Mouse (Mus musculus): ENCODE measurements at regions not wholly inside any gene's neighbourhood (a gene's known extent, or its start where the extent isn't known, plus 50 kb on each side); places are given as distances from the start of the nearest gene placed in this dataset.

DNA sequence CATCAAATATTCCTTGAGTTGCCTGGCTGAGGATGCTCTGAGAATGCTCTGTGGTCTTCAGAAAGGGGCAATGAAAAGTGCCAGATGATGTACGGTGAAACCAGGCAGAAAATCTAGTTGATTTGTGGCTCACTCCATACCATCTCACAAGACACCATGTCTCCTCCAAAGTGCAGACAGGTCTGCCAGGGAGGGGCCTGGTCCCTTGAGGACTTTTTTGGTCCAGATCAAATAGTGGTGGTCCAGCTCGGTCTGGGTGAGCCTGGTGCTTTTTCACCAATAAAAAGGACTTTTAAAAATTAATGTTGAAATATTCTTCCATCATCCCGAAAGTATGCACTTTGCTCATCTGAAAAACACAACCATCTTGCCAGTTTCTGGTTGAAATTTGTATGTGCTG, 224.2 kb downstream of the Cog6 start:
- Histone ChIP-seq H3K36me3 (ENCODE audit: insufficient read depth, low read length) (no peaks in the 10 kb centered on the region), H3K4me3 (replicated peaks; ENCODE audit: low read length) (no peak overlapping the region), H3K9me3 (ENCODE audit: low read length) (no peaks in the 10 kb centered on the region), H3K4me1 (replicated peaks; ENCODE audit: low read depth, low read length) (no peaks in the 10 kb centered on the region), H3K27me3 (ENCODE audit: insufficient read depth, low read length) (no peaks in the 10 kb centered on the region)
- TF ChIP-seq NANOG (IDR thresholded peaks at IDR 0.05; ENCODE audit: borderline replicate concordance, low read length) (no peak), POU5F1 (IDR thresholded peaks at IDR 0.05; ENCODE audit: borderline replicate concordance, low read length) (no peak), CTCF (conservative IDR thresholded peaks at IDR 0.05; ENCODE audit: low read length) (no peak)

DNA sequence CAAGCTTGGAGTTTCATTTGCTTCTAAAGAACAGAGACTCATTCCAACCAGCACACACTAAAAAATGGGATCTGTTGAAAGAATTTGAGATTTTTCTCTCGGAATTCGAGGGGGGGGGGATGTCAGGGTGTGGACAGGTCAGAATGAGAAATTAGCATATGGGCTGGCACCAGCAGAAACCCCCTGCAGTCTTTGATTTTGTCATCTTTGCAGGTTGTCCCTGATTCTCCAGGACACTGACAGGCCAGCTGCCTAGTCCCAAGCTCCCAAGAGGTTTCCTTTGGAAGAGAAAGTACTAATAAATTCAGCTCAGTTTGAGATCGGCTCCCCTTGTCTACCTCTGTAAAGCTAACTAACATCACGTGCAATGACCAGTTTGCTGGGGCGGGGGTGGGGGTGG, 224.9 kb downstream of the Cog6 start:
- H3K9me3 ChIP-seq (ENCODE audit: low read length): no peaks in the 10 kb centered on the region
- no peaks in the 10 kb centered on the region for H3K4me1 ChIP-seq (replicated peaks; ENCODE audit: low read depth, low read length)
- no peaks in the 10 kb centered on the region for H3K36me3 ChIP-seq (ENCODE audit: insufficient read depth, low read length)
- TF ChIP-seq POU5F1 (IDR thresholded peaks at IDR 0.05; ENCODE audit: borderline replicate concordance, low read length): no peak
- no peak for TF ChIP-seq CTCF (conservative IDR thresholded peaks at IDR 0.05; ENCODE audit: low read length)
- no peak for TF ChIP-seq NANOG (IDR thresholded peaks at IDR 0.05; ENCODE audit: borderline replicate concordance, low read length)
- no peak overlapping the region for H3K4me3 ChIP-seq (replicated peaks; ENCODE audit: low read length)
- H3K27me3 ChIP-seq (ENCODE audit: insufficient read depth, low read length): no peaks in the 10 kb centered on the region

GRCm38 (mm10) chr3:52790942-52791341, 226.1 kb downstream of the Cog6 start:
- Histone ChIP-seq H3K36me3 (ENCODE audit: insufficient read depth, low read length) (no peaks in the 10 kb centered on the region), H3K9me3 (ENCODE audit: low read length) (no peaks in the 10 kb centered on the region), H3K4me1 (replicated peaks; ENCODE audit: low read depth, low read length) (no peaks in the 10 kb centered on the region), H3K27me3 (ENCODE audit: insufficient read depth, low read length) (no peaks in the 10 kb centered on the region), H3K4me3 (replicated peaks; ENCODE audit: low read length) (no peak overlapping the region)
- TF ChIP-seq NANOG (IDR thresholded peaks at IDR 0.05; ENCODE audit: borderline replicate concordance, low read length): no peak
- TF ChIP-seq CTCF (conservative IDR thresholded peaks at IDR 0.05; ENCODE audit: low read length): no peak
- TF ChIP-seq POU5F1 (IDR thresholded peaks at IDR 0.05; ENCODE audit: borderline replicate concordance, low read length): no peak

DNA sequence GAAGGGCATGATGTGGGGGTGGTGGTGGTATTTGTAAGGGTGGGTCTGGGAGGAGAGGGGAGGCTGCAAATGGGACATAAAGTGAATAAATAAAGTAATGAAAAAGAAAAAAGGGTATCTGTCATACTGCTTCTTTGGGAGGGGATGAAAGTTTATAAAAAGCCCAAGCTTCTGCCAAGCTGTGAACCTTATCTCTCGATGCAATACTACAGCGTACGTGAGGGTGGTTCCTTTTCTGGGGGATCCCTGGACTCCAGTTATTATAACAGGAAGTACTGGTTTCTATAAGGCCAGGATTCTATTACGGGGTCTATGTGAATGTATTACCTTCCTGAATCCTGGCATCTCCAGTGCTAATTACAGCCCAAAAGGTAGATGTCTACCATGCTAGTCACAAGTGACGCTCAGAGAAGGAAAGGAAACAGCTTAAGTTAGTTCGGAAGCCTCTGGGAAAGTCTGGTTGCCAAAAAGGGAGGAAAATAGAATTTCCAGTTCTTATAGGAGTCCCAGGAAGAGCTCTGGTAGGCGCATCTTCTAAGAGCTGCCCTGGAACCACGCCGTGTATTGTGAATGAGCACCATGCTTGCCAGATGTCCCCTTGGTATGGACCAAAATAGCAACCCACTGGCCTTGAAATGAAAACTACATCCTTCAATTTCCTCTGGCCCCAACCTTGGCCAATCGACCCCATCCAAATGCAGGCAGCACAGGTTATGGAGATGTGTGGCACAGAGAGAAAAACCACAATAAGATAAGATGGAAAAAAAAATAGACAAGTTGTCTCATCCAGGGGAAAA, 228.9 kb downstream of the Cog6 start:
- Histone ChIP-seq H3K4me3 (replicated peaks; ENCODE audit: low read length) (no peak overlapping the region), H3K9me3 (ENCODE audit: low read length) (no peaks in the 10 kb centered on the region), H3K36me3 (ENCODE audit: insufficient read depth, low read length) (no peaks in the 10 kb centered on the region), H3K27me3 (ENCODE audit: insufficient read depth, low read length) (no peaks in the 10 kb centered on the region), H3K4me1 (replicated peaks; ENCODE audit: low read depth, low read length) (no peaks in the 10 kb centered on the region)
- TF ChIP-seq CTCF (conservative IDR thresholded peaks at IDR 0.05; ENCODE audit: low read length) (no peak), NANOG (IDR thresholded peaks at IDR 0.05; ENCODE audit: borderline replicate concordance, low read length) (no peak), POU5F1 (IDR thresholded peaks at IDR 0.05; ENCODE audit: borderline replicate concordance, low read length) (no peak)

DNA sequence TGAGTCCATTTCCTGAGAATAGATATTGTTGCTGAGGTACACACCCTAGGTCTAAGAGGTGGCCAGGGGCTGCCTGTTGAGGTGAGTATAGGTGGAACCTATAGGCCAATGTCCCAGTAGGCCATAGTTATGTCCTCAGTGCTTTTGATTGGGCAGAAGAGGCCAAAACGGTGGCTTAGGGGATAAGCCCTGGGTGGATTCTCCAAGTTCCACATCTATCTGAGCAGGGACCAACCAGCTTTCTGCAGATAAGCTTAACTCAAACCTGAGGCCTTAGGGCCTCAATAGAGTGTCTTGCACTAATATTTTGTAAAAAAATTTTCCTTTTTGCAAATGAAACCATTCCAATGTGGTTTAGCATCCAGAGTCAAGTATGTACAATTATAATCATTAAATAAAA, 231.4 kb downstream of the Cog6 start:
- no peaks in the 10 kb centered on the region for H3K4me1 ChIP-seq (replicated peaks; ENCODE audit: low read depth, low read length)
- TF ChIP-seq NANOG (IDR thresholded peaks at IDR 0.05; ENCODE audit: borderline replicate concordance, low read length) (no peak), CTCF (conservative IDR thresholded peaks at IDR 0.05; ENCODE audit: low read length) (no peak), POU5F1 (IDR thresholded peaks at IDR 0.05; ENCODE audit: borderline replicate concordance, low read length) (no peak)
- no peaks in the 10 kb centered on the region for H3K36me3 ChIP-seq (ENCODE audit: insufficient read depth, low read length)
- H3K9me3 ChIP-seq (ENCODE audit: low read length): no peaks in the 10 kb centered on the region
- no peaks in the 10 kb centered on the region for H3K27me3 ChIP-seq (ENCODE audit: insufficient read depth, low read length)
- no peak overlapping the region for H3K4me3 ChIP-seq (replicated peaks; ENCODE audit: low read length)

DNA sequence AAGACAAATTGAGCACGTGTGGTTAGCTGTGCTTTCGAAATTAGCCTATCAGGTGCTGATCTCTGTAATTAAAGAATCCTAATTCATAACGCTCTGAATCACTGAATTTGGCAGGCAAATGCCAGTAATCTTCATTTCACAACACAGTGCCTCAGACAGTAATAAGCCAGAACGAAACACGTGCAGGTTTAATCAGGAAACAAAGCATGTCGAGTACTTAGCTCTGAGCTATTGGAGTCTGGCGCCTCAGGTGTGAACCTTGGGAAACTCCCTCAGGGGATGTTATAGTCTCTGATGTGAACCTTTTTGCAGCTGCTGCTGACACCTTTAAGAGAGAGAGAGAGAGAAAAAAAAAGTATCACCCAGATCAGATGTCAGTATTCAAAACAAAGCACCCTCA, 232.6 kb downstream of the Cog6 start:
- Histone ChIP-seq H3K36me3 (ENCODE audit: insufficient read depth, low read length) (no peaks in the 10 kb centered on the region), H3K4me3 (replicated peaks; ENCODE audit: low read length) (no peak overlapping the region), H3K27me3 (ENCODE audit: insufficient read depth, low read length) (no peaks in the 10 kb centered on the region), H3K4me1 (replicated peaks; ENCODE audit: low read depth, low read length) (no peaks in the 10 kb centered on the region), H3K9me3 (ENCODE audit: low read length) (no peaks in the 10 kb centered on the region)
- TF ChIP-seq CTCF (conservative IDR thresholded peaks at IDR 0.05; ENCODE audit: low read length) (no peak), POU5F1 (IDR thresholded peaks at IDR 0.05; ENCODE audit: borderline replicate concordance, low read length) (no peak), NANOG (IDR thresholded peaks at IDR 0.05; ENCODE audit: borderline replicate concordance, low read length) (no peak)

- Histone ChIP-seq H3K27me3 (ENCODE audit: insufficient read depth, low read length) (no peaks in the 10 kb centered on the region), H3K36me3 (ENCODE audit: insufficient read depth, low read length) (no peaks in the 10 kb centered on the region), H3K4me1 (replicated peaks; ENCODE audit: low read depth, low read length) (no peaks in the 10 kb centered on the region), H3K4me3 (replicated peaks; ENCODE audit: low read length) (no peak overlapping the region), H3K9me3 (ENCODE audit: low read length) (no peaks in the 10 kb centered on the region)
- TF ChIP-seq NANOG (IDR thresholded peaks at IDR 0.05; ENCODE audit: borderline replicate concordance, low read length): no peak
- TF ChIP-seq CTCF (conservative IDR thresholded peaks at IDR 0.05; ENCODE audit: low read length): no peak
- TF ChIP-seq POU5F1 (IDR thresholded peaks at IDR 0.05; ENCODE audit: borderline replicate concordance, low read length): no peak
Observed at GRCm38 (mm10) chr3:52782576-52782975, 234.5 kb downstream of the Cog6 start.

GRCm38 (mm10) chr3:52781521-52781920, 235.5 kb downstream of the Cog6 start:
- H3K27me3 ChIP-seq (ENCODE audit: insufficient read depth, low read length): no peaks in the 10 kb centered on the region
- H3K9me3 ChIP-seq (ENCODE audit: low read length): no peaks in the 10 kb centered on the region
- TF ChIP-seq NANOG (IDR thresholded peaks at IDR 0.05; ENCODE audit: borderline replicate concordance, low read length) (no peak), CTCF (conservative IDR thresholded peaks at IDR 0.05; ENCODE audit: low read length) (no peak), POU5F1 (IDR thresholded peaks at IDR 0.05; ENCODE audit: borderline replicate concordance, low read length) (no peak)
- H3K4me1 ChIP-seq (replicated peaks; ENCODE audit: low read depth, low read length): no peaks in the 10 kb centered on the region
- no peaks in the 10 kb centered on the region for H3K36me3 ChIP-seq (ENCODE audit: insufficient read depth, low read length)
- H3K4me3 ChIP-seq (replicated peaks; ENCODE audit: low read length): no peak overlapping the region

GRCm38 (mm10) chr3:52780356-52780755, 236.7 kb downstream of the Cog6 start:
- H3K27me3 ChIP-seq (ENCODE audit: insufficient read depth, low read length): no peaks in the 10 kb centered on the region
- H3K9me3 ChIP-seq (ENCODE audit: low read length): no peaks in the 10 kb centered on the region
- no peak overlapping the region for H3K4me3 ChIP-seq (replicated peaks; ENCODE audit: low read length)
- TF ChIP-seq CTCF (conservative IDR thresholded peaks at IDR 0.05; ENCODE audit: low read length) (no peak), NANOG (IDR thresholded peaks at IDR 0.05; ENCODE audit: borderline replicate concordance, low read length) (no peak)
- no peaks in the 10 kb centered on the region for H3K36me3 ChIP-seq (ENCODE audit: insufficient read depth, low read length)
- H3K4me1 ChIP-seq (replicated peaks; ENCODE audit: low read depth, low read length): no peaks in the 10 kb centered on the region
